Mouse (Mus musculus): ENCODE measurements around the gene Foxl1. TPM values are rescaled to one million over a fixed set of nuclear protein-coding genes. Genes with fewer than 3 reads are reported as not detected.

Foxl1 gene
- polyA plus RNA-seq, 1 experiment from 2014 or later, result 0.15 TPM

DNA sequence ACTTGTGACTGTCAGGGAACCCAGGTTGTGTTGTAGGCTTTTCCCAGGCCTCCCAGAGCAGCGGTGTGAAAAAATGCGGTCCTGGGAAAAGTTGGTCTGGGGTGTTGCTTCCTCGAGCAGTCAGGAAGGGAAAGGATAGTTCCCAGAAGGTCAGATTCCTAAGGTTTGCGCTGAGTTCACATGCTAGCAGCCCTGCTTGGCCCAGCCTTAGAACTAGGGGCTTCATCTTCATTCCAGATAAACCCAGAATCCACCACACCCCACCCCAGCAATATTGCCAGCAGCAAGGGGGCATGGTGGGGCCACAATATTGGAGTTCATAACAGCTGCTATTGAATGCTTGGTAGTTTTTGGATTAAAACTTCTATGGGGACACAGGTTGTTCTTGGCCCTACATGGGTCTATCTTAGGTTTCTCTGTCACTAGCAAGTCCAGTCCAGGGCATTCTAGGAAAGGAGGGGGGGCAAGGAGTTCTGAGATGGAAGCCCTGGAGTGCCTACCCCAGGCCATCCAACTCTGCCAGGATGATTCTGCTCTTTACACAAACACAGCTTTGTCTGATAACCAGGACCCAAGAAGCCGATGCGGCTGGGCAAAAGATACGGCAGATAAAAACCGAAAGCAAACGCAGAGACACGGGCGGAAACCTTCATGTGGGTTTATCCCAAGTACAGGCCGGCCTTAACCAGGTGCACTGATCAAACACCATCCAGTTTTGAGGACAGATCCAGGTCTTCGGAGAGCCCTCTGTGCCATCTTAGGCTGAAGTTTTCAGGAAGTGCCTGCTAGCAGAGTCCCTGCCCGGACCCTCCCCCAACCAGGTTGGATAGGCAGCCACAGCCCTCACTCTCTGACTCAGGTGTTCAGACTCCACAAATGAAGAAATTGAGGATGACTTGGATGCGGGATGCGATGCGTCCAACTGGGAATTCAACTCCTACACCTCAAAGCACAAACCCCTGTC is 7.0 kb upstream of the Foxl1 start:
- H3K4me3 ChIP-seq (replicated peaks; ENCODE audit: low read length), result no peak overlapping the region
- no peak overlapping the region for H3K9ac ChIP-seq (replicated peaks; ENCODE audit: low read depth, low read length)
- H3K4me1 ChIP-seq (replicated peaks; ENCODE audit: control insufficient read depth, insufficient read depth, low read length), result peaks cover 19% of the 10 kb centered on the region
- H3K27ac ChIP-seq (ENCODE audit: low read length), result no peak overlapping the region
- no peak for ATAC-seq
- peaks cover 5% of the 10 kb centered on the region; the same call in 1 of the 2 replicates for H3K9me3 ChIP-seq (ENCODE audit: control insufficient read depth, low read length)
- peaks cover 94% of the 10 kb centered on the region for H3K27me3 ChIP-seq (replicated peaks; ENCODE audit: control insufficient read depth, insufficient read depth, low read length)
- H3K4me2 ChIP-seq (ENCODE audit: low read length), result no peak overlapping the region
- 4% methylated on average over 17 of the region's 17 CpGs for WGBS
- H3K36me3 ChIP-seq (ENCODE audit: control insufficient read depth, insufficient read depth), result no peaks in the 10 kb centered on the region

DNA sequence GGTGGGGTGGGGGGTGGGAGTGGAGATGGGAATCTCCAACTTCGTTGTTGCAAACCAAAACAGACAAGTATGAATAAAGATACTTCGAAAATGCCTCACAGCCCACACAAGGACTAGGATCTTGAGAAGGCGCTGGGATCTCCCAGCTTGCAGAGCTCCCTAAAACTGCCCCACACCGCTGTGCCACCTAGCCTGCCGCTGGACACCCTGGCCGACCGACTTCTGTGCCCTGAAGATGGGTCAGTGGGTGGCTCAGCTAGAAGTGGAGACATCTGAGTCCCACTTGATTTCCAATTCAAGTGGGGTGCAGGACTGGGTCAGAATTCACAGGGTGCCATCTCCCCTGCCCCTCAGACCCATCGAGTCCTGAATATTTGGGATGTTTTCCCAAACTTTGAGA is 6.0 kb upstream of the Foxl1 start:
- Histone ChIP-seq H3K27me3 (replicated peaks; ENCODE audit: control insufficient read depth, insufficient read depth, low read length) (peaks cover 90% of the 10 kb centered on the region), H3K4me3 (replicated peaks; ENCODE audit: low read length) (no peak overlapping the region), H3K9ac (replicated peaks; ENCODE audit: low read depth, low read length) (no peak overlapping the region), H3K9me3 (ENCODE audit: control insufficient read depth, low read length) (peaks cover 5% of the 10 kb centered on the region; the same call in 1 of the 2 replicates), H3K4me1 (replicated peaks; ENCODE audit: control insufficient read depth, insufficient read depth, low read length) (peaks cover 15% of the 10 kb centered on the region), H3K4me2 (ENCODE audit: low read length) (no peak overlapping the region), H3K36me3 (ENCODE audit: control insufficient read depth, insufficient read depth) (no peaks in the 10 kb centered on the region), H3K27ac (ENCODE audit: low read length) (no peak overlapping the region)
- no peak for ATAC-seq
- WGBS, result 6% methylated on average over 8 of the region's 8 CpGs

GRCm38 (mm10) chr8:121122368-121122767 is 5.4 kb upstream of the Foxl1 start:
- Histone ChIP-seq H3K27me3 (replicated peaks; ENCODE audit: control insufficient read depth, insufficient read depth, low read length) (peaks cover 89% of the 10 kb centered on the region), H3K9me3 (ENCODE audit: control insufficient read depth, low read length) (0 out of 2 replicates have a peak, but pooled peaks cover 2% of the 10 kb centered on the region), H3K36me3 (ENCODE audit: control insufficient read depth, insufficient read depth) (no peaks in the 10 kb centered on the region), H3K27ac (ENCODE audit: low read length) (no peak overlapping the region), H3K4me2 (ENCODE audit: low read length) (no peak overlapping the region), H3K4me1 (replicated peaks; ENCODE audit: control insufficient read depth, insufficient read depth, low read length) (peaks cover 9% of the 10 kb centered on the region), H3K9ac (replicated peaks; ENCODE audit: low read depth, low read length) (no peak overlapping the region), H3K4me3 (replicated peaks; ENCODE audit: low read length) (no peak overlapping the region)
- WGBS, result 4% methylated on average over 7 of the region's 7 CpGs
- no peak for ATAC-seq

- H3K36me3 ChIP-seq (ENCODE audit: control insufficient read depth, insufficient read depth), result no peaks in the 10 kb centered on the region
- no peak overlapping the region for H3K9ac ChIP-seq (replicated peaks; ENCODE audit: low read depth, low read length)
- H3K27me3 ChIP-seq (replicated peaks; ENCODE audit: control insufficient read depth, insufficient read depth, low read length), result peaks cover 86% of the 10 kb centered on the region
- WGBS, result 24% methylated on average over 2 of the region's 2 CpGs
- no peak overlapping the region for H3K4me3 ChIP-seq (replicated peaks; ENCODE audit: low read length)
- ATAC-seq, result no peak
- H3K4me1 ChIP-seq (replicated peaks; ENCODE audit: control insufficient read depth, insufficient read depth, low read length), result peaks cover 9% of the 10 kb centered on the region
- H3K27ac ChIP-seq (ENCODE audit: low read length), result no peak overlapping the region
- no peak overlapping the region for H3K4me2 ChIP-seq (ENCODE audit: low read length)
- 0 out of 2 replicates have a peak, but pooled peaks cover 2% of the 10 kb centered on the region for H3K9me3 ChIP-seq (ENCODE audit: control insufficient read depth, low read length)
Observed at GRCm38 (mm10) chr8:121123113-121123512, 4.6 kb upstream of the Foxl1 start.

- WGBS, result 2% methylated on average over 17 of the region's 17 CpGs
Observed at GRCm38 (mm10) chr8:121124547-121125239, 3.0 kb upstream of the Foxl1 start.

DNA sequence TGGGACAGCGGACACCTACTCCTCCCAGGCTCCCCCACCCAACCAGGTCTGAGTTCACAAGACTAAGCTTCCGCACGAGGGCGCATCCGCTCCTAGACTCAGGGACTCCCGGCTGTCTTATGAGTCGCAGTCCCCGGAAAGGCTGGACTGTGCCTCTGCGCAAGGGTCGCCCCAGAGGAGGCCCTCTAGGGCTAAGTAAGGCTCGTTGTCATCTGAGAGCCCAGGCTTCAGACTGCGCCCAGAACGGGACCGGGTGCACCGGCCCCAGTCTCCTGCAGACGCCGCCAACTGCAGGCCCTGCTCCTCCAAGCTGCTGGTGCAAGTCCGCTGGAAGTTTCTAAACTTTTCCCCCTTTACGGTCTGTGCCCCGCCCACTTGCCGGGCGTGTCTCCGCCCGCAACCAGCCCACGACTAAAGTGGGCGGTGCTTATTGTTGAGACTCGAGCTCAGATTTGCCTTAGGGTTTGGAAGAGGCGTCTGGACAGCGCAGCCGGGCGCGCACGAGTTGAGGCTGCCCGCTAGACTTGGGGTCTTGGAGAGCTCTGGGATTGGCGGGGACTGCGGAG is 2.3 kb upstream of the Foxl1 start:
- peak overlapping the region; percentile 15; the same call in 1 of the 2 replicates for H3K4me3 ChIP-seq (replicated peaks; ENCODE audit: low read length)
- 0 out of 2 replicates have a peak, but pooled peaks cover 2% of the 10 kb centered on the region for H3K9me3 ChIP-seq (ENCODE audit: control insufficient read depth, low read length)
- no peak overlapping the region for H3K9ac ChIP-seq (replicated peaks; ENCODE audit: low read depth, low read length)
- H3K27ac ChIP-seq (ENCODE audit: low read length), result no peak overlapping the region
- peak; percentile 62 for ATAC-seq
- WGBS, result under 1% methylated on average over 36 of the region's 36 CpGs
- peaks cover 21% of the 10 kb centered on the region for H3K4me1 ChIP-seq (replicated peaks; ENCODE audit: control insufficient read depth, insufficient read depth, low read length)
- peaks cover 88% of the 10 kb centered on the region for H3K27me3 ChIP-seq (replicated peaks; ENCODE audit: control insufficient read depth, insufficient read depth, low read length)
- peak overlapping the region; percentile 32 for H3K4me2 ChIP-seq (ENCODE audit: low read length)
- H3K36me3 ChIP-seq (ENCODE audit: control insufficient read depth, insufficient read depth), result no peaks in the 10 kb centered on the region

More at GRCm38 (mm10) chr8:121124547-121125239, 3.0 kb upstream of the Foxl1 start:
- no peaks in the 10 kb centered on the region for H3K36me3 ChIP-seq (ENCODE audit: control insufficient read depth, insufficient read depth)
- no peak overlapping the region for H3K27ac ChIP-seq (ENCODE audit: low read length)
- no peak for ATAC-seq
- H3K27me3 ChIP-seq (replicated peaks; ENCODE audit: control insufficient read depth, insufficient read depth, low read length), result peaks cover 88% of the 10 kb centered on the region
- no peak overlapping the region for H3K4me3 ChIP-seq (replicated peaks; ENCODE audit: low read length)
- 0 out of 2 replicates have a peak, but pooled peaks cover 2% of the 10 kb centered on the region for H3K9me3 ChIP-seq (ENCODE audit: control insufficient read depth, low read length)
- H3K4me2 ChIP-seq (ENCODE audit: low read length), result no peak overlapping the region
- no peak overlapping the region for H3K9ac ChIP-seq (replicated peaks; ENCODE audit: low read depth, low read length)
- H3K4me1 ChIP-seq (replicated peaks; ENCODE audit: control insufficient read depth, insufficient read depth, low read length), result peaks cover 21% of the 10 kb centered on the region

DNA sequence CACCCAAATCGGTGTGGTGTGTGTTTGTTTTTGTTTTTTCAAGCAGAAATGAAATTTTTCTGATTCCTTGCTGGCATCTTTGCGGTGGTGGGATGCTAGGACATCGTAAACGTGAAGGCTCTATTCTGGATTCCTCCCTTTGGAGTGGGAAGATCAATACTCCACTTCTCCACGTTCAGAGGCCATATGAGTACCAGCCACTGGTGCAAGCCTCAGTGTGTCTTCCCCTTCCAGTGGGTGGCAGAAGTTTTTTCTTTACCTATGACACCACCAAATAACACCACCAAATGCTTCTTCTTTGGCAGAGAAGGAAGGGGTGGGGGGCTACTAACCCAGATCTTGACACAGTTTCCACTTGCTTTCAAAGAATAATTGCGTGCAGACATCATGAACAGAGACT is 1.5 kb upstream of the Foxl1 start:
- Histone ChIP-seq H3K27ac (ENCODE audit: low read length) (no peak overlapping the region), H3K4me3 (replicated peaks; ENCODE audit: low read length) (no peak overlapping the region), H3K9me3 (ENCODE audit: control insufficient read depth, low read length) (0 out of 2 replicates have a peak, but pooled peaks cover 2% of the 10 kb centered on the region), H3K36me3 (ENCODE audit: control insufficient read depth, insufficient read depth) (no peaks in the 10 kb centered on the region), H3K4me1 (replicated peaks; ENCODE audit: control insufficient read depth, insufficient read depth, low read length) (peaks cover 21% of the 10 kb centered on the region), H3K4me2 (ENCODE audit: low read length) (no peak overlapping the region), H3K9ac (replicated peaks; ENCODE audit: low read depth, low read length) (no peak overlapping the region), H3K27me3 (replicated peaks; ENCODE audit: control insufficient read depth, insufficient read depth, low read length) (peaks cover 87% of the 10 kb centered on the region)
- WGBS, result 4% methylated on average over 6 of the region's 6 CpGs
- ATAC-seq, result no peak

DNA sequence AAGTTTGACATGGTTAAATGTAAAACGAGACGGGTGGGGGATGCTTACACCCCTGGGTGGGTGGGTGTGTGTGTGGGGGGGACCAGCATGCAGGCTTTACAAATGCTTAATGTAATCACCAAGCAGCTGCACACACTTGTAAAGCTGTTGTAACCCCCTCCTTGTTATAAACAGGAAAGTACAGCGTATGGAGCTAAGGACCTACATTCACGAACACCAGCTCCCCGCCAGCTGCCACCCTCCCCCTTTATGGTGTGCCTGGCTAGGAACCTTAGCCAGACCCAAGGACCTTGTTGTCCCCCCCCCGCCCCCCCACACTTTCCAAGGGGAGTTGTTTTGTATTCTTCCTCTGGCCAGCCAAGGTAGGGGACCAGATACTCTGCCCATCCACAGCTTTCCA is 1.0 kb upstream of the Foxl1 start:
- no peaks in the 10 kb centered on the region for H3K36me3 ChIP-seq (ENCODE audit: control insufficient read depth, insufficient read depth)
- no peak overlapping the region for H3K4me3 ChIP-seq (replicated peaks; ENCODE audit: low read length)
- no peak overlapping the region for H3K9ac ChIP-seq (replicated peaks; ENCODE audit: low read depth, low read length)
- H3K27me3 ChIP-seq (replicated peaks; ENCODE audit: control insufficient read depth, insufficient read depth, low read length), result peaks cover 87% of the 10 kb centered on the region
- peaks cover 21% of the 10 kb centered on the region for H3K4me1 ChIP-seq (replicated peaks; ENCODE audit: control insufficient read depth, insufficient read depth, low read length)
- no peak overlapping the region for H3K27ac ChIP-seq (ENCODE audit: low read length)
- WGBS, result 2% methylated on average over 5 of the region's 6 CpGs
- 0 out of 2 replicates have a peak, but pooled peaks cover 2% of the 10 kb centered on the region for H3K9me3 ChIP-seq (ENCODE audit: control insufficient read depth, low read length)
- H3K4me2 ChIP-seq (ENCODE audit: low read length), result no peak overlapping the region
- ATAC-seq, result no peak

- WGBS, result under 1% methylated on average over 11 of the region's 11 CpGs
- Histone ChIP-seq H3K4me3 (replicated peaks; ENCODE audit: low read length) (no peak overlapping the region), H3K9me3 (ENCODE audit: control insufficient read depth, low read length) (0 out of 2 replicates have a peak, but pooled peaks cover 2% of the 10 kb centered on the region), H3K4me1 (replicated peaks; ENCODE audit: control insufficient read depth, insufficient read depth, low read length) (peaks cover 21% of the 10 kb centered on the region), H3K27me3 (replicated peaks; ENCODE audit: control insufficient read depth, insufficient read depth, low read length) (peaks cover 87% of the 10 kb centered on the region), H3K36me3 (ENCODE audit: control insufficient read depth, insufficient read depth) (no peaks in the 10 kb centered on the region), H3K9ac (replicated peaks; ENCODE audit: low read depth, low read length) (no peak overlapping the region), H3K27ac (ENCODE audit: low read length) (no peak overlapping the region), H3K4me2 (ENCODE audit: low read length) (no peak overlapping the region)
- no peak for ATAC-seq
Observed at GRCm38 (mm10) chr8:121127291-121127701, 444 bp upstream of the Foxl1 start.
